Mouse (Mus musculus) kidney, adult 9 months (tissue): Measurements from ENCODE around the gene Dbndd2.

ENCODE experiments used
- DNase-seq: peaks from one replicate; pipeline ENCODE4 v3.0.0; 2022

Gene Dbndd2

GRCm38 (mm10) chr2:164453887-164454500 lies 31.9 kb upstream of the Dbndd2 start:
- peak; percentile 82 for DNase-seq

DNA sequence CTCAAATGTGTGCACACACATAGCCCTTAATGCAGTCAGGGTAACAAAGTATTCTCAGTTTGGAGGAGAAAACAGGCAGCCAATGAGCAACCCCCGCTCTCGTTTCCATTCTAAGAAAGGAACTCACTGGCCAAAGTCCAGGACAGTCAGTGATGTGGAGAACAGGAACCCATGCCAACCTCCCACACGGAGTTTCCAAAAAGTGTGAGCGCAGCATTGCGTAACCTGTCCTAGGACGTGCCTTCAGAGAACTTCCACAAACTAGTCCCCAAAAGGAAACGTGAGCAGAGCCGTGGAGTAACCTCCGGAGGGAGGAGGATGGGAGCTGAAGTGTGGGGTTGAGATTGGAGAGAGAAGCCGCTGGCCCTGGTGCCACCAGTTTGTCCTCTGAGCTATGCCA lies 31.1 kb upstream of the Dbndd2 start:
- DNase-seq, result peak; percentile 99

GRCm38 (mm10) chr2:164455421-164456190 lies 30.3 kb upstream of the Dbndd2 start:
- DNase-seq, result peak; percentile 60

DNA sequence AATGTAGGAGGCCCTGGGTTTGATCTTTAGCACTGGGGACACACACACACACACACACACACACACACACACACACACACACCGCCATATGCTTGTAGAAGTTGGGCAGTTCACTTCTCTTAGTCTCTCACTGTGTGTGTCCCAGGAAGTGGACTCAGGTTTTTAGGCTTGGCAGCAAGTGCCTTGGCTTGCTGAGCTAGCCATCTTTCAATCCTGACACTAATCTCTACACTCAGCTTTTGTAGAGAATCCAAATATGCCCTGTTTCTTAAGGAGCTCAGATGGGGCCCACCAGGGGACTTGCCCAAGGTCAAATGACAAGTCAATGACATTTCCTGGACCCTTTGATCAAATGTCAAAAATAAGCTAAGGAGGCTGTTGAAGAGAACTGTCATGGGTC lies 29.5 kb upstream of the Dbndd2 start:
- no peak for DNase-seq

GRCm38 (mm10) chr2:164456864-164457300 lies 29.0 kb upstream of the Dbndd2 start, which contains the start of gene Sys1:
Gene Sys1 (plus strand): TSS chr2:164456964.
- peak; percentile 68 for DNase-seq

- peak; percentile 93 for DNase-seq
Measured at GRCm38 (mm10) chr2:164457942-164458341, 28.0 kb upstream of the Dbndd2 start.

DNA sequence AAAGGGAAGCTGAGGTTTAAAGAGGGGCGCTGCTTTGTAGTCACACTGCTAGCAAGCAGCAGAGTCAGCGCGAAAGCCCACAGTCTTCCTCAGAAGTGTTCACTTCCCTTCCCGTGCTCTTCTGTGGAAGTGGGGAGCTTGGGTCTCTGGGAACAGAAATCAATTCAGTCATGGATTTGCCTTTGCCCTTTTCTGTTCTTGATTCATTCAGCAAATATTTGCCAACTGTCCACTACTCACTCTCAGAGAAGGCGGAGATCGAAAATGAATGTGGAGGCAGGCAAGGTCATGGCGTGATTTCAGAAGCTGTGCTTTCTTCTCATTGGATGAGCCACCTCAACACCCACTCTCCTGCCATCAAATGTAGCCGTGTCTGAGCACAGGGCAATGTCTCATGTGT lies 27.4 kb upstream of the Dbndd2 start:
- DNase-seq, result peak; percentile 83

DNA sequence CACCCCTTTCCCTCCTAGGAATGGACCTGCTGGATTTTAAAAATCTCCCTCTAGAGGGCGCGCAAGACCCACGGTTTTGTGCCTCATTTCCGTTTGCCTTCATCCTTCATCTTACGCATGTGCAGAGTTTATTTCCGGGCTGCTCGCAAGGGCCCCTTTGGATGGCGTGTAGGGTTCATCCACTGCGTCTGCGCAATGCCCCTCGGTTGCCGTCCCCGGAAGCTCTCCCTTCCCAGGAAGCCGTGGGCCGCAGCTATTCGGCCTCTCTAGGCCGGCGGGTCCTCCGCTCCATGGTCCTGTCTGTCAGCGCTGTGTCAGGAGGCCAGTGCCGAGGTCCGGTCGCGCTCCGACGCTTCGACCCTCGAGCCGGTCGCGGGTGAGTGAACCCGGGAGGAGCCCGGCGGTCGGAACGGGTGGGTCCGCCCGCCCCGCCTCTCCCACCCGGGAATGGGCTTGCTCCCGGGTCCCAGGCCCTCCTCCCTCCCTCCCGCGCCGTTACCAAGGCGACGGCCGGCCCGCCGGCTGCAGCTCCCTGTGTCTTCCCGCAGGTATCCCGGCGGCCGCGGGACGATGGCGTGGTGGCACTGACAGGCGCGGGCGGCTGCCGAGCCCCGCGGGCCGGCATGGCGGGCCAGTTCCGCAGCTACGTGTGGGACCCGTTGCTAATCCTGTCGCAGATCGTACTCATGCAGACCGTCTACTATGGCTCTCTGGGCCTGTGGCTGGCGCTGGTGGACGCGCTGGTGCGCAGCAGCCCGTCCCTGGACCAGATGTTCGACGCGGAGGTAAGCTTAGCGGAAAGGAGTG lies 25.0 kb upstream of the Dbndd2 start, which contains the start of gene Gm20458:
Gene Gm20458, plus strand, starts transcription at position 223 of the 807 bp plus-strand sequence.
- peak; percentile 99 for DNase-seq

GRCm38 (mm10) chr2:164465161-164465560 lies 20.7 kb upstream of the Dbndd2 start:
- DNase-seq, result no peak

DNA sequence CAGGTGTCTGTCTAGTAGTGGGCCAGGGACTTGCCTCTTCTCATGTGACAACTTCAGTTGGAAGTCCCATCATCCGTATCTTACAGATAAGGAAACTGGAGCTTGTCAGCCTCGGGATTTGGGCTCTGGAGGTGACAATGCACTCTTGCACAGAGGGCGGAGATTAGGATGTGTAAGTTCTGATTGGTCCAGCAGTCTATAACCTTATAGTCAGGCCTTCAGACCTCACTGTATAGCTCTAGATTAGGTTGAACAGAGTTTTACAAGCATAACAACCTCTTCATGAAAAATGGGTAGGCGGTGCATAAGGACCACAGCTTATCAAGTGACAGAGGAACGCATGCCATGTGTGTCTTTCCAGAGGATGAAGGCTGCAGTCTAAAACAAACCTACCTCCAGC lies 19.1 kb upstream of the Dbndd2 start:
- no peak for DNase-seq

DNA sequence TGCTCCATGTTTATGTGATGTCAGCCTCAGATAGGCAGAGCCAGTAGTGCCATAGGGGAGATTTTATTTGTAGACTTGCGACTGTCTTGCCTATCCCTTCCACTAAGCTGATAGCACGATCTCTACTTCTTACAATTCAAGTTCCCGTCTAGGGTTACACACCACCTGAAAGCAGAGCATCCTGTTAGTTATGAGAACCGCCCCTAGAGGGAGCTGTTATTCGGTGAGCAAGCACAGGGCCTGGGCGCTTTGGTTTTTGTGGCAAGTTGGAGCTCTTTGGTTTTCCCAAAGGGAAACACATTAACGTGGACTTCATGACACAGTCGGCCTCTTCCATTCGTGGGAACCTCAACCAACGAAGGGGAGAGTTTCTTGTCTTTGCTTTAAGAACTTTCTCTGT lies 15.7 kb upstream of the Dbndd2 start:
- DNase-seq, result peak; percentile 86

GRCm38 (mm10) chr2:164473624-164474023 lies 12.3 kb upstream of the Dbndd2 start, which contains the start of gene Trp53tg5:
Gene Trp53tg5 (minus strand): TSS chr2:164473724.
- DNase-seq, result no peak

DNA sequence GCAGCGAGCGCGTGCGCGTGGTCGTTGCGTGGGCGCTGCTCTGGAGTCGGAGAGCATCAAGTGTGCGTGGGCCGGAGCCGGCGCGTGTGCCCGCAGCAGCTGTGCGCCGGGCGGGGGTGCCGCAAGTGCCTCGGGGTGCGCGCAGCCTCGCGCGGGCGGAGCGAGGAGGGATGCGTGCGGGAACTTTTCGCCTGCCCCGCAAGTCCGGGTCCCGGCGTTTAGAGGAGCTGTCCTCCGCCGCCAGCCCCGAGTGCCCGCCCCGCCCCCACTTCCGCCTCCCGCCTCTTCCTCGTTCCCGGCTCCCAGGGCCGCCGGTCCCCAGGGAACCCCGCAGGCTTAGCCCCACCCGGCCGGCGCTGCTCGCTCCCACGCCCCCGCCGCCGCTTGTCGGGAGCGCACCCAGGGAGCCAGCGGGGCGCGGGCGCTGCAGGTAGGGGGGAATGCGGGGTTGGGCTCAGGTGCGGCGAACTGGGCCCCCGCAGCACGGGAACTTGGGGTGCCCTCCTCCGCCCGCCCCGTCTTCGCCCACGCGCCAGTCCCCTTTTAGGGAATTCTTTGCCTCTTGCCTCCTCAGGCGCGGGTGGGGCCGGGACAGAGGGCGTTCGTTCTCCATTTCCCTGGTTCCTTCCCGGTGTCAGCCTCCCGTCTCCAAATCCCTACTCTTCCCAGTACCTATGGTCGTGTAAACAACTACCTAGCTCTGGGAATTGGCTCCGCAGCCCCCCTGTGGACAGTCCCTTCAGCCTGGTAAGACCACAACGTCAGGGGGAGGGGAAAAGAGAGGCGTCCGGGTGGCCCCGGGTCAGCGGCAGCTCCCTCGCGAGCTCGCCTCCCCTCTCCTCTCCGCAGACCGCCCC lies 580 bp downstream of the Dbndd2 start:
- DNase-seq, result peak; percentile 44

DNA sequence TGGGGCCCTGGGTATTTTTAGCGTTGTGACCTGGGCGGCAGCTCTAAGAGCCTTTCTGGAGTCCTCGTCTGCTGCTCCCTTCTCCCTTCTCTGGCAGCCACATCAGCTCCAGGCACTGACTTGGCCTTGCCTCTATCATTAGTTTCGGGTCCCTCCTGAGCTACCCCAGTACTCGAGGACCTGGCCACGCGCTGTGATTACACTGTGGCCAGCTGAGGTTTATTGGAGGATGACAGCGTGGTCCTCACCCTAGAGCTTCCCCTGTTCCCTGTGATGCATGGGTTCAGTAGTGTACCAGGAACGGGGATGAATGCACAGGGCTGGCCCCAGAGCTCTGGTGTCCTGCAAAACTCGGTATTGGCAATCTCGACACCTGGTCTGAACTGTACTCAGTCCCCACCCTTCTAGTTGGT lies 1.2 kb downstream of the Dbndd2 start:
- DNase-seq, result no peak

GRCm38 (mm10) chr2:164487812-164488211 lies 1.9 kb downstream of the Dbndd2 start:
- DNase-seq, result no peak

- no peak for DNase-seq
Measured at GRCm38 (mm10) chr2:164494126-164494525, 8.2 kb downstream of the Dbndd2 start.

GRCm38 (mm10) chr2:164496331-164496730 lies 10.4 kb downstream of the Dbndd2 start:
- DNase-seq, result no peak

GRCm38 (mm10) chr2:164496847-164497690 lies 11.2 kb downstream of the Dbndd2 start, which contains the start of gene Pigt:
Gene Pigt (plus strand): TSS chr2:164497520.
- peak; percentile 89 for DNase-seq

- no peak for DNase-seq
Measured at GRCm38 (mm10) chr2:164497691-164498268, 11.9 kb downstream of the Dbndd2 start.

GRCm38 (mm10) chr2:164499317-164499716 lies 13.4 kb downstream of the Dbndd2 start:
- DNase-seq, result no peak

- DNase-seq, result peak; percentile 37
Measured at GRCm38 (mm10) chr2:164500511-164500910, 14.6 kb downstream of the Dbndd2 start.
